Mouse (Mus musculus): ENCODE data around the gene Zfp91. TPM values are rescaled to one million over a fixed set of nuclear protein-coding genes. Genes with fewer than 3 reads are reported as not detected.

Gene Zfp91
- total and polyA plus RNA-seq, 2 experiments from 2014 or later: 9.5 to 43.6 TPM

GRCm38 (mm10) chr19:12798404-12798803 is 2.5 kb upstream of the Zfp91 start:
- Histone ChIP-seq H3K36me3 (replicated peaks; ENCODE audit: control insufficient read depth, insufficient read depth, low read length) (no peaks in the 10 kb centered on the region), H3K27me3 (ENCODE audit: control insufficient read depth, insufficient read depth, low read length) (no peaks in the 10 kb centered on the region), H3K9ac (replicated peaks; ENCODE audit: low read depth, low read length) (no peak overlapping the region), H3K4me2 (ENCODE audit: low read depth, low read length) (no peak overlapping the region), H3K9me3 (replicated peaks; ENCODE audit: control insufficient read depth, low read length) (no peaks in the 10 kb centered on the region), H3K27ac (ENCODE audit: low read depth) (peak overlapping the region; percentile 12; the same call in 1 of the 2 replicates), H3K4me3 (ENCODE audit: low read depth, low read length) (no peak overlapping the region; the same call in 1 of the 2 replicates), H3K4me1 (ENCODE audit: control insufficient read depth, insufficient read depth) (no peaks in the 10 kb centered on the region)
- ATAC-seq (ENCODE audit: insufficient read depth, low read depth) (no peak), DNase-seq (ENCODE audit: low spot score) (no peak)
- no peak for TF ChIP-seq CTCF (IDR thresholded peaks at IDR 0.05; ENCODE audit: low read depth)
- no peak for TF ChIP-seq EP300 (IDR thresholded peaks at IDR 0.05; ENCODE audit: low read depth)
- WGBS: 61% methylated on average over 4 of the region's 4 CpGs

DNA sequence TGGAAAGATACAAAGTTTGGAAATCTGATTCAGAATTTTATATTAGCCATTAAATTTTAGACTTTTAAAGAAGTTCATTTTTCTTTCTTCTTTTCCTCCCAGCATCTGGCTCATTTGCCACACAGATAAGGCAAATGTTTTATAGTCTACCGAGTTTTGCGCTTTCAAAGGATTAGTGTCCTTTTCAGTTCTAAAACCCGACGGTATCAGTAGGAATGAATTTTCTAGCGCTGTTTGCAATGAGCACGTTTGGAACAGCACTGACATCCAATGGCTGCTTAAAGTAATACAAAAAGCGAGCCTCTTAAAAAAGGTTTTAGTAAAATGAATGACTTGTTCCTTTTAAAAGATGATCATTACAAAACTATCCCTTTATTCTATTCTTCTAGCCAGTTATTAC is 1.1 kb upstream of the Zfp91 start:
- peak overlapping the region; percentile 99 for H3K4me3 ChIP-seq (ENCODE audit: low read depth, low read length)
- peak overlapping the region; percentile 97 for H3K4me2 ChIP-seq (ENCODE audit: low read depth, low read length)
- 0 out of 2 replicates have a peak, but pooled peaks have one; percentile 33 for TF ChIP-seq EP300 (IDR thresholded peaks at IDR 0.05; ENCODE audit: low read depth)
- peak; percentile 56 for TF ChIP-seq CTCF (IDR thresholded peaks at IDR 0.05; ENCODE audit: low read depth)
- no peaks in the 10 kb centered on the region for H3K27me3 ChIP-seq (ENCODE audit: control insufficient read depth, insufficient read depth, low read length)
- peaks cover 6% of the 10 kb centered on the region for H3K4me1 ChIP-seq (ENCODE audit: control insufficient read depth, insufficient read depth)
- H3K9me3 ChIP-seq (replicated peaks; ENCODE audit: control insufficient read depth, low read length): no peaks in the 10 kb centered on the region
- ATAC-seq (ENCODE audit: insufficient read depth, low read depth) (no peak), DNase-seq (ENCODE audit: low spot score) (peak; percentile 77)
- peak overlapping the region; percentile 100 for H3K27ac ChIP-seq (ENCODE audit: low read depth)
- WGBS: 2% methylated on average over 7 of the region's 7 CpGs
- no peaks in the 10 kb centered on the region for H3K36me3 ChIP-seq (replicated peaks; ENCODE audit: control insufficient read depth, insufficient read depth, low read length)
- H3K9ac ChIP-seq (replicated peaks; ENCODE audit: low read depth, low read length): peak overlapping the region; percentile 98

GRCm38 (mm10) chr19:12796328-12796931 is 504 bp upstream of the Zfp91 start:
- peaks cover 10% of the 10 kb centered on the region for H3K4me1 ChIP-seq (ENCODE audit: control insufficient read depth, insufficient read depth)
- peak; percentile 73 for DNase-seq (ENCODE audit: low spot score)
- H3K27me3 ChIP-seq (ENCODE audit: control insufficient read depth, insufficient read depth, low read length): no peaks in the 10 kb centered on the region
- peak overlapping the region; percentile 99 for H3K4me3 ChIP-seq (ENCODE audit: low read depth, low read length)
- ATAC-seq (ENCODE audit: insufficient read depth, low read depth): no peak
- H3K36me3 ChIP-seq (replicated peaks; ENCODE audit: control insufficient read depth, insufficient read depth, low read length): no peaks in the 10 kb centered on the region
- peak overlapping the region; percentile 100 for H3K27ac ChIP-seq (ENCODE audit: low read depth)
- peak overlapping the region; percentile 97 for H3K4me2 ChIP-seq (ENCODE audit: low read depth, low read length)
- WGBS: 0% methylated on average over 29 of the region's 29 CpGs
- peak overlapping the region; percentile 98 for H3K9ac ChIP-seq (replicated peaks; ENCODE audit: low read depth, low read length)
- no peaks in the 10 kb centered on the region for H3K9me3 ChIP-seq (replicated peaks; ENCODE audit: control insufficient read depth, low read length)
- no peak for TF ChIP-seq EP300 (IDR thresholded peaks at IDR 0.05; ENCODE audit: low read depth)
- no peak for TF ChIP-seq CTCF (IDR thresholded peaks at IDR 0.05; ENCODE audit: low read depth)

- no peaks in the 10 kb centered on the region for H3K9me3 ChIP-seq (replicated peaks; ENCODE audit: control insufficient read depth, low read length)
- peaks cover 14% of the 10 kb centered on the region for H3K4me1 ChIP-seq (ENCODE audit: control insufficient read depth, insufficient read depth)
- H3K9ac ChIP-seq (replicated peaks; ENCODE audit: low read depth, low read length): peak overlapping the region; percentile 100
- H3K4me3 ChIP-seq (ENCODE audit: low read depth, low read length): peak overlapping the region; percentile 99
- WGBS: 0% methylated on average over 30 of the region's 63 CpGs
- no peak for TF ChIP-seq EP300 (IDR thresholded peaks at IDR 0.05; ENCODE audit: low read depth)
- TF ChIP-seq CTCF (IDR thresholded peaks at IDR 0.05; ENCODE audit: low read depth): no peak
- ATAC-seq (ENCODE audit: insufficient read depth, low read depth): no peak
- peak overlapping the region; percentile 100 for H3K27ac ChIP-seq (ENCODE audit: low read depth)
- H3K36me3 ChIP-seq (replicated peaks; ENCODE audit: control insufficient read depth, insufficient read depth, low read length): no peaks in the 10 kb centered on the region
- peak overlapping the region; percentile 79 for H3K4me2 ChIP-seq (ENCODE audit: low read depth, low read length)
- H3K27me3 ChIP-seq (ENCODE audit: control insufficient read depth, insufficient read depth, low read length): no peaks in the 10 kb centered on the region
- DNase-seq (ENCODE audit: low spot score): no peak
These were observed 816 bp downstream of the Zfp91 start for GRCm38 (mm10) chr19:12795110-12795509.

DNA sequence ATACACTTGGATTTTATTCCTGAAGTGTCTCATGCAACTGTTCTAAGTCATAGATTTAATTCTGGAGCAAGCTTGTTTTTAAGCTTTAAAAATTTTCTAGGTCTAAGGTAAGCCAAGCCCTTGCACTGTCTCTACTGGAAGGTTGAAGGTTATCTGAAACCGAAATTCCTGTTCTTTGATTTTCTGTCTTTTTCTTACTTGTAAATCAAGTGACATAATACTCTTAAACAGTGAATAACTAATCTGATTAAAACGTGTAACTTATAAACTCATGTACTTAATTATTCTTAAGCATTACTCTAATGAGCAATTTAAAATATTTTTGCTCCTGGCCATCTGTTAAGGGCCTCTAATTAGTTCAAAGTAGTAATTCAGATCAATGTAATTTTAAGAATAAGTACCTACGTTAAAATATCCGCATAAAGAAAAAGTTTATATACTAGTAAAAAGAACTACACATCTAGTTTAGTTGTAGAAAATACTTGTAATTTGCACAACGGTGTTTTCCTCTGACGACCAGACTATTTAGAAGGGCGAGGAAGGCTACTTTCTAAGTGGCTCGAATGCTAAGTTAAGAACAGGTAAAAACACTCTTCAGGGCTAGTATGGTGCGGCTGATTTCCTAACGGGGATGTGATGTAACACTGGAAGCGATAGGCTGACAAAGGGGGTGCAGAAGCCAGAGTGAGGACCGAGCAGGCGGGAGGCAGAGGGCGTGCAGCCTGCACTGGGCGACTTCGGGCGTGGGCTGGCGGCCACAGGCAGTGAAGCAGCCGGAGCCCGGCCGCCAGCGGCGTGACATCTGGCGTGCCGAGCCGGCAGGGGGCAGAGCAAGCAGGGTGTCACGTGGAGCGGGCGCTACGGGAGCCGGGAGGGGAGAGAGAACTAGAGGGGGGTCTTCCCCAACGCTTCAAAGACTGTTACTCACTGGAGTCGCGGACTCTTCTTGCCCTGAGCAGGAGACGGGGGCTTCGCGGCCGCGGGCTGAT is 1.6 kb downstream of the Zfp91 start:
- H3K9ac ChIP-seq (replicated peaks; ENCODE audit: low read depth, low read length): peak overlapping the region; percentile 100
- TF ChIP-seq CTCF (IDR thresholded peaks at IDR 0.05; ENCODE audit: low read depth) (peak; percentile 82), EP300 (IDR thresholded peaks at IDR 0.05; ENCODE audit: low read depth) (peak; percentile 67; the same call in 1 of the 2 replicates)
- DNase-seq (ENCODE audit: low spot score): peak; percentile 89
- H3K36me3 ChIP-seq (replicated peaks; ENCODE audit: control insufficient read depth, insufficient read depth, low read length): no peaks in the 10 kb centered on the region
- ATAC-seq (ENCODE audit: insufficient read depth, low read depth): peak; percentile 53
- WGBS: under 1% methylated on average over 31 of the region's 39 CpGs
- peak overlapping the region; percentile 99 for H3K4me3 ChIP-seq (ENCODE audit: low read depth, low read length)
- no peaks in the 10 kb centered on the region for H3K27me3 ChIP-seq (ENCODE audit: control insufficient read depth, insufficient read depth, low read length)
- no peaks in the 10 kb centered on the region for H3K9me3 ChIP-seq (replicated peaks; ENCODE audit: control insufficient read depth, low read length)
- peak overlapping the region; percentile 79 for H3K4me2 ChIP-seq (ENCODE audit: low read depth, low read length)
- peak overlapping the region; percentile 100 for H3K27ac ChIP-seq (ENCODE audit: low read depth)
- peaks cover 14% of the 10 kb centered on the region for H3K4me1 ChIP-seq (ENCODE audit: control insufficient read depth, insufficient read depth)

All from heart, postnatal 0 days (tissue).